Mouse (Mus musculus) liver, adult 2 months (tissue): ENCODE data around the gene Ceacam1. TPM values are rescaled to one million over a fixed set of nuclear protein-coding genes. Genes with fewer than 3 reads are reported as not detected.
"Not testable (repeated sequence)": the region's sequence is repeated elsewhere in the genome, so short reads cannot be mapped to it uniquely, and the experiment has no call there.

Experiments
- DNase-seq: peaks from one replicate; pipeline ENCODE4 v3.0.0-alpha.2; 2011; ENCODE audit warnings: low read depth, low spot score; ENCODE audit errors: extremely low read depth
- H3K27ac ChIP-seq: fragments of 200-500 bp; replicated peaks from 2 replicates; pipeline ENCODE4 v1.5.1; 2012; ENCODE audit warnings: low read depth, mild to moderate bottlenecking, control low read depth, inconsistent platforms, low read length; ENCODE audit not compliant: insufficient read depth
- H3K27me3 ChIP-seq: fragments of 200-500 bp; 2 replicates; pipeline ENCODE4 v1.6.1; 2012; ENCODE audit warnings: mild to moderate bottlenecking, moderate library complexity, low read length, inconsistent platforms; ENCODE audit not compliant: control insufficient read depth, insufficient read depth
- H3K36me3 ChIP-seq: fragments of 200-500 bp; 2 replicates; pipeline ENCODE4 v1.6.1; 2012; ENCODE audit warnings: low read length, inconsistent platforms; ENCODE audit not compliant: control insufficient read depth, insufficient read depth
- H3K4me1 ChIP-seq: fragments of 200-500 bp; 2 replicates; pipeline ENCODE4 v1.6.1; 2011; ENCODE audit warnings: low read length; ENCODE audit not compliant: control insufficient read depth, insufficient read depth
- H3K4me3 ChIP-seq: fragments of 200-500 bp; 2 replicates; pipeline ENCODE4 v1.5.1; 2011; ENCODE audit warnings: low read depth, mild to moderate bottlenecking, control low read depth, low read length, moderate library complexity; ENCODE audit not compliant: insufficient read depth
- H3K79me2 ChIP-seq: fragments of 200-500 bp; 2 replicates; pipeline ENCODE4 v1.6.1; 2012; ENCODE audit warnings: inconsistent platforms, mild to moderate bottlenecking, low read length, moderate library complexity; ENCODE audit not compliant: control insufficient read depth, insufficient read depth
- H3K9ac ChIP-seq: fragments of 200-500 bp; 2 replicates; pipeline ENCODE4 v1.6.1; 2012; ENCODE audit warnings: low read depth, mild to moderate bottlenecking, control low read depth, inconsistent platforms, low read length
- CTCF ChIP-seq: fragments of 200-500 bp; IDR thresholded peaks from 2 replicates; pipeline ENCODE4 v1.5.1; 2011; ENCODE audit warnings: low read depth, low read length, control low read depth
- POLR2A ChIP-seq: fragments of 200-500 bp; IDR thresholded peaks from 2 replicates; pipeline ENCODE4 v1.6.1; 2011; ENCODE audit warnings: low read length, control low read depth; ENCODE audit not compliant: insufficient read depth; ENCODE audit errors: extremely low read depth
- WGBS: fragments of 180-500 bp; shearing (Covaris S2); methylation state at CpG from one replicate; pipeline ENCODE4 v1.1.7; 2018; 5-methylcytosine and 5-hydroxymethylcytosine counted together
- polyA plus RNA-seq: library from polyadenylated mRNA; depleted of rRNA; stranded (reverse); fragments of >200 nt; gene quantifications from 2 replicates; pipeline ENCODE4 v1.2.3, GENCODE M21; 2012
- total RNA-seq: library from RNA; depleted of rRNA; stranded (reverse); fragments of >200 nt; gene quantifications from 2 replicates; pipeline ENCODE4 v1.2.3, GENCODE M21; 2014

The Ceacam1 gene
- total and polyA plus RNA-seq, 2 experiments, result 45.5 to 87.9 TPM

- WGBS, result 9% methylated on average over 1 of the region's 1 CpGs
- H3K27ac ChIP-seq, result no peak overlapping the region
- DNase-seq, result peak; percentile 34
- TF ChIP-seq POLR2A, result no peak
- TF ChIP-seq CTCF, result no peak
- H3K27me3 ChIP-seq, result no peaks in the 10 kb centered on the region
- no peak overlapping the region for H3K4me3 ChIP-seq
- H3K9ac ChIP-seq, result no peak overlapping the region
- no peaks in the 10 kb centered on the region for H3K36me3 ChIP-seq
- H3K79me2 ChIP-seq, result no peaks in the 10 kb centered on the region
- H3K4me1 ChIP-seq, result no peaks in the 10 kb centered on the region
Measured at GRCm38 (mm10) chr7:25486186-25486585, 8.8 kb upstream of the Ceacam1 start.

GRCm38 (mm10) chr7:25485061-25485460 is 7.7 kb upstream of the Ceacam1 start:
- Histone ChIP-seq H3K4me1 (no peaks in the 10 kb centered on the region), H3K4me3 (no peak overlapping the region), H3K9ac (no peak overlapping the region), H3K27me3 (no peaks in the 10 kb centered on the region), H3K36me3 (no peaks in the 10 kb centered on the region), H3K79me2 (no peaks in the 10 kb centered on the region), H3K27ac (no peak overlapping the region)
- DNase-seq, result no peak
- WGBS, result 73% methylated on average over 5 of the region's 5 CpGs
- TF ChIP-seq POLR2A, result no peak
- TF ChIP-seq CTCF, result no peak

GRCm38 (mm10) chr7:25483133-25483735 is 5.8 kb upstream of the Ceacam1 start:
- DNase-seq, result no peak
- Histone ChIP-seq H3K27me3 (no peaks in the 10 kb centered on the region), H3K79me2 (no peaks in the 10 kb centered on the region), H3K4me1 (no peaks in the 10 kb centered on the region), H3K36me3 (no peaks in the 10 kb centered on the region), H3K4me3 (no peak overlapping the region), H3K27ac (no peak overlapping the region), H3K9ac (no peak overlapping the region)
- 86% methylated on average over 8 of the region's 8 CpGs for WGBS
- no peak for TF ChIP-seq CTCF
- no peak for TF ChIP-seq POLR2A

- not testable (repeated sequence) for H3K9ac ChIP-seq, H3K27me3 ChIP-seq, H3K79me2 ChIP-seq, H3K4me1 ChIP-seq, H3K36me3 ChIP-seq, DNase-seq, H3K4me3 ChIP-seq, H3K27ac ChIP-seq
- WGBS, result 81% methylated on average over 8 of the region's 8 CpGs
- TF ChIP-seq CTCF, result peak; percentile 51
Measured at GRCm38 (mm10) chr7:25480791-25481190, 3.4 kb upstream of the Ceacam1 start.

- H3K4me3 ChIP-seq, result no peak overlapping the region
- H3K4me1 ChIP-seq, result peaks cover 13% of the 10 kb centered on the region
- no peaks in the 10 kb centered on the region for H3K27me3 ChIP-seq
- no peak overlapping the region for H3K9ac ChIP-seq
- peak; percentile 21 for DNase-seq
- WGBS, result 0% methylated on average over 1 of the region's 1 CpGs
- H3K36me3 ChIP-seq, result peaks cover 9% of the 10 kb centered on the region
- peaks cover 12% of the 10 kb centered on the region; the same call in 1 of the 2 replicates for H3K79me2 ChIP-seq
- no peak overlapping the region for H3K27ac ChIP-seq
- TF ChIP-seq CTCF (peak; percentile 56), POLR2A (no peak)
Measured at GRCm38 (mm10) chr7:25479440-25479839, 2.0 kb upstream of the Ceacam1 start.

GRCm38 (mm10) chr7:25477752-25478093 is 320 bp upstream of the Ceacam1 start:
- H3K36me3 ChIP-seq, DNase-seq, H3K27me3 ChIP-seq, H3K4me3 ChIP-seq: not testable (repeated sequence)
- Histone ChIP-seq H3K9ac (peak overlapping the region; percentile 56), H3K4me1 (peaks cover 16% of the 10 kb centered on the region), H3K79me2 (peaks cover 12% of the 10 kb centered on the region; the same call in 1 of the 2 replicates), H3K27ac (peak overlapping the region; percentile 95)
- WGBS, result 39% methylated on average over 2 of the region's 2 CpGs

GRCm38 (mm10) chr7:25471821-25472220 is 5.6 kb downstream of the Ceacam1 start:
- H3K4me3 ChIP-seq, H3K27me3 ChIP-seq, H3K27ac ChIP-seq, H3K9ac ChIP-seq, DNase-seq: not testable (repeated sequence)
- WGBS, result 81% methylated on average over 6 of the region's 6 CpGs
- Histone ChIP-seq H3K36me3 (peaks cover 14% of the 10 kb centered on the region), H3K4me1 (peaks cover 18% of the 10 kb centered on the region), H3K79me2 (peaks cover 12% of the 10 kb centered on the region; the same call in 1 of the 2 replicates)

- 50% methylated on average over 3 of the region's 3 CpGs for WGBS
- DNase-seq, H3K79me2 ChIP-seq, H3K4me3 ChIP-seq, H3K27me3 ChIP-seq, H3K9ac ChIP-seq, H3K27ac ChIP-seq: not testable (repeated sequence)
- H3K4me1 ChIP-seq, result peaks cover 13% of the 10 kb centered on the region
- peaks cover 13% of the 10 kb centered on the region for H3K36me3 ChIP-seq
Measured at GRCm38 (mm10) chr7:25465586-25465985, 11.8 kb downstream of the Ceacam1 start.
